Mouse (Mus musculus): ENCODE measurements around the gene Fndc5. TPM values are rescaled to one million over a fixed set of nuclear protein-coding genes. Genes with fewer than 3 reads are reported as not detected.
A peak's percentile ranks its signal among the peaks of the same experiment; 100 is the strongest.

Fndc5 gene
- total RNA-seq, 2 experiments from 2014 or later = 162 to 167 TPM

- intact Hi-C loops (cut with DNase I) = loop anchor here (5.0 kb wide), 1 partner anchor 43 kb away; the partner anchor contains the start of genes S100pbp and Yars
These were observed 7.9 kb downstream of the Fndc5 start for GRCm38 (mm10) chr4:129144401-129145367.

DNA sequence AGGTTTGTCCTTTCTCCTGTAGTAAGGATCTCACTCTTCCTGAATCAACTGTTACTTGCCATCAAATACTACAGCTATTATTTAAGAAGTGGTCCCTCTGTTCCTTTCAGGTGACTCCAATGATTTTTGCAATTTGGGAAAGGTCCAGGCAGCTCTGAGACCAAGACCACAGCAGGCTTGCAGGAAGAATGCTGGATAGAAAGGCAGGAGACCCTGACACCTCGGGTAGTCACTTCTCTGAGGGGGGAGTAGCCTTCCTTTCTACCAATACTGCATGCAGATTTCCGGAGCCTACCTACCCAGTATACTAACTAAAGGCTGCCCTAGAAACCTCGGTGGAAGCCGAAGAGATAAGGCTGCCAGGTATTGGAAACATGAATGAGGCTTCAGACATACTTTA, 8.6 kb downstream of the Fndc5 start:
- DNase-seq = no peak
- intact Hi-C loops (cut with DNase I) = loop anchor here (5.0 kb wide), 1 partner anchor 42 kb away; the partner anchor contains the start of genes S100pbp and Yars

More at GRCm38 (mm10) chr4:129144401-129145367, 7.9 kb downstream of the Fndc5 start:
- DNase-seq = peak; percentile 36 to 49

DNA sequence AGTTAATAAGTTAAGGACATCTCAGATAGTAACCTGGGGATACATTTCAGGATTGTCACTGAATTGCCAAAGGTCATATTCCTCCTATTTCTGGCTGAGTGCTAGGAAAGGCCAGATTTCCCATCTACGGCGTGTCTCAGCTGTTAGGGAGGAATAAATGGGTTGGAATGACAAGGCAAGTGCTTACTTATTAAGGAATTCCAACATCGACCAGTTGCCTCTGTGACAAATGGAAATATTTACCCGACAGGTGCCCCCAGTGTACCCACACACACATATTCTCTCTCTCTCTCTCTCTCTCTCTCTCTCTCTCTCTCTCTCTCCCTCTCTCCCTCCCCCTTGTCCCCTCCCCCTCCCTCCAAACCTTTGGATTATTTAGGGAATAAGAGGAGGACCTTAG, 9.1 kb downstream of the Fndc5 start:
- DNase-seq = no peak
- intact Hi-C loops (cut with DNase I) = loop anchor here (5.0 kb wide), 1 partner anchor 41 kb away; the partner anchor contains the start of genes S100pbp and Yars

DNA sequence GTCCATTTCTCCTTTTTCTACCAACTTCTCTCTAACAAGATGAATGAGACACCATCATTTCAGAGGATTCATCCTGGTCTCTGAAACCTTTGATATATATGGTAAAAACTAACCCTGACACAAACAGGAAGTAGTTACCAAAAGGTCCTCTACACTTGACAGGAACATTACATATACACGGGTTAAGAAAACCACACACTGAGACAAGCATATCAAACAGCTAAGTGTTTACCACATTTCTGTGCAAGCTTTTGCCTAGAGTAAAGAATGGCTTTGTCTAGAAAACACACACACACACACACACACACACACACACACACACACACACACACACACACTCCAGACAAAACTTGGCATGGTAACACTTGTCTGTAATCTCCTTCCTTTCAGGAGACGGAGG, 9.6 kb downstream of the Fndc5 start:
- DNase-seq = no peak
- intact Hi-C loops (cut with DNase I) = loop anchor here (5.0 kb wide), 1 partner anchor 41 kb away; the partner anchor contains the start of genes S100pbp and Yars

GRCm38 (mm10) chr4:129147552-129148103, 10.8 kb downstream of the Fndc5 start:
- peak in 1 of 2 experiments; percentile 35 for DNase-seq

DNA sequence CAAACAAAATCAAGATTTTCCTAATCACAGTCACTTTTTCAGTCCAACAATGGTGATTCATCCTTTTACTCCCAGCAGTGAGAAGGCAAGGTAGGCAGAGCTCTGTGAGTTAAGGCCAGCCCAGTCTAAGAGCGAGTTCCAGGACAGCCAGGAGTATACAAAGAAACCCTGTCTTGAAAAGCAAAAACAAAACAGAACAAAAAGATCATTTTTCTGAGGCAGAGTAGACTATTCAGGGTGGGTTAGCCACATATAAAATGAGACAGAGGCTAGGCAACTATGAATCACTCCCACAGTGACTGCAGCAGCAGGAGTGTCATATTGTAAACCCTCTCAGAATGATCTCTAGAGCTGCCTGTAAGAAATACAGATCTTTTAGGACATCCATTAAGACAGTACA, 12.5 kb downstream of the Fndc5 start:
- DNase-seq = no peak
- intact Hi-C loops (cut with DNase I) = loop anchor here (5.0 kb wide), 1 partner anchor 38 kb away; the partner anchor contains the start of genes S100pbp and Yars

More at GRCm38 (mm10) chr4:129147552-129148103, 10.8 kb downstream of the Fndc5 start:
- intact Hi-C loops (cut with DNase I) = loop anchor here (5.0 kb wide), 1 partner anchor 40 kb away; the partner anchor contains the start of genes S100pbp and Yars

DNA sequence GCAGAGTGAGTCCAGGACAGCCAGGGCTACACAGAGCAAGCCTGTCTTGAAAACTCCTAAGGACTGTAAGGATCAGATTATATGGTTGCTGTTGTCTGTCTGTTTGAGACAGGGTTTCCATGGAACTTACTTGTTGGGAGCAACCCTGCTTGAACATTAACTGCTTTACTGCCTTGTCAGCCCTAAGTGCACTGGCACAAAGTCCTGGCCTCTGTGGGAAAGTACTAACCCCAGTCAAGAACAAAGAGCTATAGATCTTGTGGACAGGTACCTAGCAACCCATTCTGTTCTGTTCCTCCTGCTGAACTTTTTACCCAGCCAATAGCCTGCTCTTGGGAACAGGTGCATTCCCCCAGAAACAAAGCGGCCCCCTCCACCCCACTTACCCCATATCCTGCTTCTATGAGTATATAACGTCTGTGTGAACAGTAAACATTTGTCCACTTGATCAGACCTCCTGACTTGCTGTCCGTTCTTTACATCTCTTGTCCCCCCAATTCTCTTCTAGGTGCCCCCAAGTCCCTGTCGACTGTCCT, 14.5 kb downstream of the Fndc5 start:
- intact Hi-C loops (cut with DNase I) = no loop called here
- no peak for DNase-seq

- no peak for DNase-seq
- intact Hi-C loops (cut with DNase I) = no loop called here
These were observed 20.7 kb downstream of the Fndc5 start for GRCm38 (mm10) chr4:129157541-129157940.

- intact Hi-C loops (cut with DNase I) = no loop called here
- no peak for DNase-seq
These were observed 21.8 kb downstream of the Fndc5 start for GRCm38 (mm10) chr4:129158549-129158948.

DNA sequence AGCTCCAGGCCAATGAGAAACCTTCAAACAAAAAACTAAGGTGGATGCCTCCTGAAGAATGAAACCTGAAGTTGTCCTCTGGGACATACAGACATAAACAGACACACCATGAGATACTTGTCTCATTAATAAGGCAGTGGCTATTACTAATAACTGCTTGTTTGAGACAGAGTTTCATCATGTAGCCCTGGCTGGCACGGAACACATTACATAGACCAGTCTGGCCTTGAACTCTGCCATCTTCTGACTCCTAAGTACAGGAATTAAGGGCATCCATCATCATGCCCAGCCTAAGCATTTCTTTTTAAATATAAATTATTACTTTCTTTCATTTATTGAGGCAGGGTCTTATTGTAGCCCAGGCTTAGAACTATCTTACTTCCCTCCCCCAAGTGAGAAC, 24.3 kb downstream of the Fndc5 start:
- no peak for DNase-seq
- intact Hi-C loops (cut with DNase I) = no loop called here

DNA sequence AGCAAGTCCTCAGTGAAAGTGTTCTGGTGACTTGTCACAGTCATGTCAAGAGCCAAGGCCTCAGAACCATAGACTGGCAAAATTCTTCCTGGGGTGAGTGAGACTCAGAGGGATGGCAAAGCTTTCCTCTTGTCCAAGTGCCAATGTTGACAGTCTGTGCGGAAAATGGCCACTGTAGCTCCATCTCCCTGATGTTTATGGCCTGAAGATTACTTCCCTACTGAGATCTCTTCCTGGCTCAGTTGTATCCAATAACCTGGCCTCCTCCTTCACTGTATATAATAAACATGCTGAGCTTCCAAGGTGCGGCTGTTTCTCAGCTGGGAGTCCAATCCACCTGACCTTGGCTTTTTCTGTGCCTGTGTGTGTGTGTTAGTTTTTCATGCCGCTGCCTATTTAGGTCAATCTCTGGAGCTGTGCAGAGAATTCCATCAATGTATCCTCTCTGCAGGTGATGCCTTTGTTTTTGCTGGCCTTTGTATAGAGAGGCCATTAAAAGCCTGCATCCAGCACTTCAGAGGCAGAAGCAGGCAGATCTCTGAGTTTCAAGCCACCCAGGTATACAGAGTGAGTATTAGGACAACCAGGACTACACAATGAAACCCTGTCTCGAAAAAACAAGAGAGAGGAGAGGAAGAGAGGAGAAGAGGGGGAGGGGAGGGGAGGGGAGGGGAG, 24.9 kb downstream of the Fndc5 start:
- intact Hi-C loops (cut with DNase I) = no loop called here
- no peak for DNase-seq

DNA sequence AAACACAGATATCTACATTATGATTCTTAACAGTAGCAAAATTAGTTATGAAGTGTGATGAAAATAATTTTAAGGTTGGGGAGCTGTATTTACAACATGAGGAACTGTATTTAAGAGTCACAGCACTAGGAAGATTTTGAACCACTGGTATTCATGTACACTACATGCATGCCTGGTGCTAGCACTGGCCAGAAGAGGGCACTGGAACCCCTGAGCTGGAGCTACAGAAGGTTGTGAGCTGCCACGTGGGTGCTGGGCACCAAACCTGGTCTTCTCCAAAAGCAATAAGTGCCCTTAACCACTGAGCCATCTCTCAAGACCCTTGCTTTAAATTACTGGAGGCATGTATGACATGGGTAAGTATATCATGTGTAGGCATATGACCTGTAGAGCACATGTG, 35.7 kb downstream of the Fndc5 start:
- intact Hi-C loops (cut with DNase I) = no loop called here
- DNase-seq = no peak

DNA sequence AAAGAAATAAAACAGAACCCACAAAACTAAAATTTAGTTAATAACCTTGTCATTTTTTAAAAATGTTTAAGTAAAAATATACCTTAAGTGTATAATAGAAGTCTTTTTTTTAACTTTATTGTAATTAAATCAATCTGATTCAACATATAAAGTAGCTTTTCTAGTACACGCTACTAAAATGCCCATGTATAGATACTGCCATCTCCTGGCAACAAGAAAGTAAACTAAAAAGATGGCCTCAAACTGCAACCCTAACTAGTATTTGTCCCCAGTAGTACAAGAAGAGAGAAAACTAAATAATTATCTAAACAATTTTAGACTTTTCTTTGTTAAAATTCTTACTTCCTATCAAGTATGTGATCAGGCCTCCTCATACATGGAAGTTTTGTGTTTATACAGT, 42.8 kb downstream of the Fndc5 start:
- intact Hi-C loops (cut with DNase I) = loop anchor here (1.0 kb wide), 1 partner anchor 45 kb away; no protein-coding TSS in a partner anchor
- DNase-seq = no peak

- intact Hi-C loops (cut with DNase I) = loop anchor here (5.0 kb wide), 1 partner anchor 41 kb away; no protein-coding TSS in a partner anchor
- DNase-seq = no peak
These were observed 51.4 kb downstream of the Fndc5 start for GRCm38 (mm10) chr4:129188041-129188659.

- DNase-seq = peak; percentile 66 to 72
- intact Hi-C loops (cut with DNase I) = loop anchor here (5.0 kb wide), 1 partner anchor 42 kb away; no protein-coding TSS in a partner anchor
These were observed 52.2 kb downstream of the Fndc5 start for GRCm38 (mm10) chr4:129188803-129189541.

- DNase-seq = peak; percentile 98 to 99
- intact Hi-C loops (cut with DNase I) = loop anchor here (5.0 kb wide), 1 partner anchor 43 kb away; no protein-coding TSS in a partner anchor
These were observed 53.0 kb downstream of the Fndc5 start, which contains the start of the genes S100pbp and Yars for GRCm38 (mm10) chr4:129189542-129190519. S100pbp (minus strand) TSS chr4:129189727. Yars (plus strand) TSS chr4:129189760.

GRCm38 (mm10) chr4:129190538-129190937, 53.7 kb downstream of the Fndc5 start:
- peak in 1 of 2 experiments; percentile 14 for DNase-seq
- intact Hi-C loops (cut with DNase I) = no loop called here

DNA sequence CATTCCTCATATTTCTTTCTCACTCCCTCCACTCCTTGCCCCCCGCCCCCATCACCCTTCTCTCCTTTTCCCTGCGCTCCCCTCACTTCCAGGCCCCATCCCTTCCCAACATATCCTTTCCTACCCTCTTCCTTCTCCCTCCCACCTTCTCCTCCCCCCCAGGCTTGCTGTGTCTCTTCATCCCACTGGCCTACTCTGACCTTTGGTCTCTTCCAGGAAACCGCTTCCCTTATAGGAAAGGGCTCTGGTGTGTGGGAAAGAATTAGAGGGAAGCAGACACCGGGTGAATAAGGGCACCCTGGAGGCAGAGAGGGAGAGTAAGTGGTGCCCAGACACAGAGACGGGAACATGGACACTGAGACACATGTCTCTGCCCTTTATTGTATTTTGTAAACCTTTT, 54.9 kb downstream of the Fndc5 start:
- no peak for DNase-seq
- intact Hi-C loops (cut with DNase I) = no loop called here

Data from heart, postnatal 10 days (tissue).